Comparison of ENCODE assay signal across 28 mouse cellular contexts in genomic region chr13:57854416-57854815, GRCm38 (mm10). TPM values are rescaled to one million over a fixed set of nuclear protein-coding genes. Genes with fewer than 3 reads are reported as not detected.
"Had no signal": no experiment of that assay in that cellular context is flagged by ENCODE, and none has a peak within 500 bp of the region (broad histone marks: within the 10 kb centered on the region; RNA-seq: fewer than 3 reads in every experiment).

No protein-coding gene starts in this region.

- H3K4me3 ChIP-seq: gastrocnemius, adult 2 months; heart, embryonic 13.5 days; heart, embryonic 15.5 days; hindbrain, embryonic 10.5 days; hindbrain, embryonic 12.5 days; intestine, embryonic 15.5 days; left cerebral cortex, adult 2 months; limb, embryonic 10.5 days; limb, embryonic 12.5 days; liver, embryonic 13.5 days; liver, embryonic 15.5 days had no signal

- H3K36me3 ChIP-seq: heart, embryonic 13.5 days; heart, embryonic 15.5 days; hindbrain, embryonic 10.5 days; hindbrain, embryonic 12.5 days; intestine, embryonic 15.5 days; limb, embryonic 10.5 days; limb, embryonic 12.5 days; liver, embryonic 13.5 days; liver, embryonic 15.5 days had no signal

- H3K9ac ChIP-seq: heart, embryonic 13.5 days; heart, embryonic 15.5 days; hindbrain, embryonic 12.5 days; hindbrain, embryonic 14.5 days; intestine, embryonic 15.5 days; limb, embryonic 12.5 days; liver, embryonic 13.5 days; liver, embryonic 15.5 days had no signal

- H3K4me1 ChIP-seq: heart, embryonic 13.5 days; heart, embryonic 15.5 days; intestine, embryonic 15.5 days; liver, embryonic 13.5 days; liver, embryonic 15.5 days had no signal

- H3K9me3 ChIP-seq: heart, embryonic 13.5 days; heart, embryonic 15.5 days; hindbrain, embryonic 10.5 days; hindbrain, embryonic 12.5 days; intestine, embryonic 15.5 days; limb, embryonic 10.5 days; liver, embryonic 13.5 days; liver, embryonic 15.5 days had no signal

- DNase-seq: gastrocnemius, adult 2 months; gastrocnemius, postnatal 10 days; gastrocnemius, postnatal 25 days; heart, postnatal 14 days; heart, postnatal 4 days; kidney, adult 18-20 months; kidney, adult 8-10 months; kidney, postnatal 10 days; kidney, postnatal 25 days; liver; liver, embryonic 13.5 days had no signal

- H3K27me3 ChIP-seq: heart, embryonic 15.5 days; hindbrain, embryonic 12.5 days; intestine, embryonic 15.5 days; limb, embryonic 12.5 days; liver, embryonic 13.5 days; liver, embryonic 15.5 days had no signal

- H3K4me2 ChIP-seq: heart, embryonic 11.5 days; heart, embryonic 13.5 days; heart, embryonic 15.5 days; hindbrain, embryonic 12.5 days; hindbrain, embryonic 14.5 days; intestine, embryonic 15.5 days; limb, embryonic 12.5 days; liver, embryonic 11.5 days; liver, embryonic 13.5 days; liver, embryonic 15.5 days had no signal

- ATAC-seq: forebrain, embryonic 16.5 days; hindbrain, embryonic 16.5 days; inflammation-experienced regulatory T-cells, adult 6 months; intestine, embryonic 15.5 days; intestine, postnatal 0 days had no signal

- H3K27ac ChIP-seq: gastrocnemius, adult 2 months; heart, embryonic 13.5 days; heart, embryonic 15.5 days; hindbrain, embryonic 10.5 days; hindbrain, embryonic 12.5 days; hindbrain, embryonic 14.5 days; intestine, embryonic 15.5 days; left cerebral cortex, adult 2 months; limb, embryonic 10.5 days; limb, embryonic 12.5 days; liver, embryonic 13.5 days; liver, embryonic 15.5 days had no signal

RNA-seq across cellular contexts. Expression of gene Spock1, which starts 53.7 kb away (rescaled TPM):
- total RNA-seq: granulocyte monocyte progenitor cell, adult 5-6 weeks had no signal
- polyA plus RNA-seq: inflammation-experienced regulatory T-cells, adult 6 months had no signal
